Mouse (Mus musculus): Measurements from ENCODE around the gene Elmo2.

The Elmo2 gene

DNA sequence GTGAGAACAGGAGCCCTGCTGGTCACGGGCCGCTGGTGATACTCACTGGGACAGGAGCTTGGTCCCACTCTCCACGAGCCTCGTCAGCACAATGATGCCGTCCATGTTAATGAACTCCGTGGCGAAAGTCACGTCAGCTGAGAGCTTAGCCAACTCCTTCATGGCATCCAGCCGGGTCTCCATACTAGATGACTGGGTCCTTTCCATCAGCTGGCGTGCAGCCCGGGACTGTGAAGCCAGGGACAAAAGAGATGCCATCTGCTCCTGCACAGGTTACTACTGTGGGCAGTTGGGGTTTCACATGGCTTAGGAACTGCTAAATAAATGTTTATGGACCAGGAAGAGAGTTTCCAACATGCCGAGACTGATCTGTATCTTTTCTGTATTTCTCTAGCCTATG is 14.7 kb downstream of the Elmo2 start:
- H3K4me1 ChIP-seq (replicated peaks; ENCODE audit: low read depth, low read length): peaks cover 35% of the 10 kb centered on the region
- H3K9me3 ChIP-seq (ENCODE audit: low read length): no peaks in the 10 kb centered on the region
- H3K36me3 ChIP-seq (ENCODE audit: insufficient read depth, low read length): peaks cover 98% of the 10 kb centered on the region
- no peak overlapping the region for H3K4me3 ChIP-seq (replicated peaks; ENCODE audit: low read length)
- TF ChIP-seq POU5F1 (IDR thresholded peaks at IDR 0.05; ENCODE audit: borderline replicate concordance, low read length) (no peak), NANOG (IDR thresholded peaks at IDR 0.05; ENCODE audit: borderline replicate concordance, low read length) (no peak), CTCF (conservative IDR thresholded peaks at IDR 0.05; ENCODE audit: low read length) (no peak)
- H3K27me3 ChIP-seq (ENCODE audit: insufficient read depth, low read length): no peaks in the 10 kb centered on the region

DNA sequence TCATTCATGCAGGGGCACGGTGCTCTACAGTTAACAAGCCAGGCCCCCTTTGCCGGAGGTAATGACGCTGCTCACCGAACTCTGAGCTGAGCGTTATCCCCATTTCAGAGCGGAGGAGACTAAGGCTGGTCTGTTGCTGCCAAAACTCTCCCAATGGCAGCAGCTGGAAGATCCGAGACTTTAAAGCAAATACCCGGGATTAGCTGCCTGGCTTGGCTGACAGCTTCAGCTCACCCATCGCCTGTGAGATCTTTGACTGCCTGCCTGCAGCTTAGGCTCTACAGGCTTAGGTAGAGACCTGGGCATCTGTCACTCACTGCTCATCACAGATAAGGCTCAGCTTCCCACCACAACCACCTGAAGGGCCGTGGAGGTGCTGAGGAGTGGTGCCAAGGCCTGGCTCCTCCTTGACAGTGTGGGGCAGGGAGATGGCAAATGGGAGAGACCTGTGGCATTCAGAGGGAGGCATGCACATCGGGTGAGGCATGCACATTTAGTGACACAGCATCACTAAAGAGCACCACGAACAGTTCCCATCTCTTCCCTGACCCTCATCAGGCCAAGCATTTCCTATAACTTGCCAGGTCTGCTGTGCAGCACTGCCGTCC is 15.4 kb downstream of the Elmo2 start:
- H3K4me1 ChIP-seq (replicated peaks; ENCODE audit: low read depth, low read length): peaks cover 28% of the 10 kb centered on the region
- H3K9me3 ChIP-seq (ENCODE audit: low read length): no peaks in the 10 kb centered on the region
- no peak overlapping the region for H3K4me3 ChIP-seq (replicated peaks; ENCODE audit: low read length)
- H3K27me3 ChIP-seq (ENCODE audit: insufficient read depth, low read length): no peaks in the 10 kb centered on the region
- TF ChIP-seq NANOG (IDR thresholded peaks at IDR 0.05; ENCODE audit: borderline replicate concordance, low read length): no peak
- no peak for TF ChIP-seq CTCF (conservative IDR thresholded peaks at IDR 0.05; ENCODE audit: low read length)
- no peak for TF ChIP-seq POU5F1 (IDR thresholded peaks at IDR 0.05; ENCODE audit: borderline replicate concordance, low read length)
- peaks cover 97% of the 10 kb centered on the region for H3K36me3 ChIP-seq (ENCODE audit: insufficient read depth, low read length)

DNA sequence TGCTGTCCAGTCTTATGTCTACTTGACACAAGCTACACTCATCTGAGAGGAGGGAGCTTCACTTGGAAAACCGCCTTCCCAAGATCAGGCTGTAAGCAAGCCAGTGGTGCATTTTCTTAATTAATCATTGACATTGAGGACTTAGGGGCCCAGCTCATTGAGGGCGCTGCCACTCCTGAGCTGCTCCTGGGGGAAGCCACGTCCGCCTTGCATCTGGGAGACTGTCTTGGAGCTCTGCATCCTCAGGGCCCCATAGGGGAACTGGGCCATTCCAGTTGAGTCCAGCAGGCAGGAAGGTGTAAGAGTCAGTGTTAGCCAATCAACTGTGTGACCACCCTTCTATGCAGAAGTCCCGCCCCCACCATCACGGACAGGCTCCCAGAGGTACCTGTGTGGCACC is 18.5 kb downstream of the Elmo2 start:
- Histone ChIP-seq H3K27me3 (ENCODE audit: insufficient read depth, low read length) (no peaks in the 10 kb centered on the region), H3K4me1 (replicated peaks; ENCODE audit: low read depth, low read length) (peaks cover 19% of the 10 kb centered on the region), H3K36me3 (ENCODE audit: insufficient read depth, low read length) (peaks cover 95% of the 10 kb centered on the region), H3K4me3 (replicated peaks; ENCODE audit: low read length) (no peak overlapping the region), H3K9me3 (ENCODE audit: low read length) (no peaks in the 10 kb centered on the region)
- TF ChIP-seq CTCF (conservative IDR thresholded peaks at IDR 0.05; ENCODE audit: low read length) (no peak), POU5F1 (IDR thresholded peaks at IDR 0.05; ENCODE audit: borderline replicate concordance, low read length) (no peak), NANOG (IDR thresholded peaks at IDR 0.05; ENCODE audit: borderline replicate concordance, low read length) (no peak)

DNA sequence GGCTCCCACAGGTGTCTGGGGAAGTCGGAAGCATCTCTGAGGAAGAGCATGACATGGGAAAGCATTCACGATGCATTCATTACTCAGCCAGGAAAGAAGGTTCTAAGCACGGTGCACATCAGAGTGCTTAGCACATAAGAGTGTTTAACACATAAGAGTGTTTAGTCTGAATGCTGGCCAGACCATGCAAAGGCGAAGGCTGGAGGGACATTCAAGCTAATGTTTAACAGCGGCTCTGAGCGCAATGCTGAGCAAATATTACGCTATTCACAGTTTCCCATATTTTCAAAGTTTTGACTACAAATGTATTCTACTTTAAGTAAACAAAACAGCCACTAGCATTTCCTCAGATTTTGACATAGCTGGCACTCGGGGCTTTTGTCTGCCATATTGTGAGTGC is 20.8 kb downstream of the Elmo2 start:
- Histone ChIP-seq H3K27me3 (ENCODE audit: insufficient read depth, low read length) (no peaks in the 10 kb centered on the region), H3K4me1 (replicated peaks; ENCODE audit: low read depth, low read length) (peaks cover 16% of the 10 kb centered on the region), H3K36me3 (ENCODE audit: insufficient read depth, low read length) (peaks cover 94% of the 10 kb centered on the region), H3K9me3 (ENCODE audit: low read length) (no peaks in the 10 kb centered on the region), H3K4me3 (replicated peaks; ENCODE audit: low read length) (no peak overlapping the region)
- TF ChIP-seq CTCF (conservative IDR thresholded peaks at IDR 0.05; ENCODE audit: low read length) (no peak), NANOG (IDR thresholded peaks at IDR 0.05; ENCODE audit: borderline replicate concordance, low read length) (no peak), POU5F1 (IDR thresholded peaks at IDR 0.05; ENCODE audit: borderline replicate concordance, low read length) (no peak)

DNA sequence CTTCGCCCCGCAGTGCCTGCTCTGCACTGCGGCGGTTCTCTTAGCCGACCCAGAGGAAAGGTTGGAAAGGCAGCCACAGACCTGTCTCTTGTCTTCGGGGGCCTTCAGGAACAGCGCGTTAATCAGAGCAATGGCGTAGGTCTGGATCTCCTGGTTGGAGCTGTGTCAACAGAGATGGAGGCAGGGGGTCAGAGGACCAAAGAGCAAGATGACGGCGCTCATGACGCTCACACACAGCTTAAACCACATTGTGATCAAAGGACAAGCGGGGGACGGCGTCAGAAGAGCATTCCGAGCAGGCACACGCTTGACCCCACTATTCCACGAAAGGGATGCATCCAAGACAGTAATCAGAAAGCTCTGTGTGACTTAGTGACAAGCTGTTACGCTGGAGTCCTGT is 21.5 kb downstream of the Elmo2 start:
- Histone ChIP-seq H3K4me3 (replicated peaks; ENCODE audit: low read length) (no peak overlapping the region), H3K27me3 (ENCODE audit: insufficient read depth, low read length) (no peaks in the 10 kb centered on the region), H3K4me1 (replicated peaks; ENCODE audit: low read depth, low read length) (peaks cover 10% of the 10 kb centered on the region), H3K36me3 (ENCODE audit: insufficient read depth, low read length) (peaks cover 94% of the 10 kb centered on the region), H3K9me3 (ENCODE audit: low read length) (no peaks in the 10 kb centered on the region)
- no peak for TF ChIP-seq POU5F1 (IDR thresholded peaks at IDR 0.05; ENCODE audit: borderline replicate concordance, low read length)
- no peak for TF ChIP-seq CTCF (conservative IDR thresholded peaks at IDR 0.05; ENCODE audit: low read length)
- TF ChIP-seq NANOG (IDR thresholded peaks at IDR 0.05; ENCODE audit: borderline replicate concordance, low read length): no peak

DNA sequence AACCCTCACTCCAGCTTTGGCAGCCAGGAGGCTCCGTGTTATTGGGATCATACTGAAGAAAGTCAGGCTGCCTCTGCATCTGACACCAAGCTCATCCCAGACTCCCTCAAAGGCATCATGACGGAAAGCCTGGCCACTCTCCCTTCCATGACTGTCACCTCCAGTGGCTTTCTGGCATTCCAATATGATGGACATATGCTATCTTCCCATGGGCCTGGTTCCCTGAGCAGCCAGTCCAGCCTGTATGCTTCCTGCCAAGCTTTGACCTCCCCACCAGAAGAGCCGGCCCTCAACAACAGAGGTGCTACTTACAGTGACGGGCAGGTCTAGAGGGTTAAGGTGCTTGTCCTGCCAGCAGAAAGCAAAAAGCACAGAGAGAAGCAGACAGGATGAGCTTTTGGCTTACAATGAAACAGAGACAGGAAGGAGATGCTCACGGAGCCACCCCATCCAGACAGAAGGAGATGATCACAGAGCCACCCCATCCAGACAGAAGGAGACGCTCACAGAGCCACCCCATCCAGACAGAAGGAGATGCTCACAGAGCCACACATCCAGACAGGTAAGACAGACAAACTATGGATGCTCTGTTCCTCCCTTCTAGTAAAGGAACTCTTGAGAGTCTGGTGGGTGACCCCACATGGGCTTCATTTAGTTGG is 22.8 kb downstream of the Elmo2 start:
- no peak for TF ChIP-seq NANOG (IDR thresholded peaks at IDR 0.05; ENCODE audit: borderline replicate concordance, low read length)
- TF ChIP-seq POU5F1 (IDR thresholded peaks at IDR 0.05; ENCODE audit: borderline replicate concordance, low read length): no peak
- no peak for TF ChIP-seq CTCF (conservative IDR thresholded peaks at IDR 0.05; ENCODE audit: low read length)

DNA sequence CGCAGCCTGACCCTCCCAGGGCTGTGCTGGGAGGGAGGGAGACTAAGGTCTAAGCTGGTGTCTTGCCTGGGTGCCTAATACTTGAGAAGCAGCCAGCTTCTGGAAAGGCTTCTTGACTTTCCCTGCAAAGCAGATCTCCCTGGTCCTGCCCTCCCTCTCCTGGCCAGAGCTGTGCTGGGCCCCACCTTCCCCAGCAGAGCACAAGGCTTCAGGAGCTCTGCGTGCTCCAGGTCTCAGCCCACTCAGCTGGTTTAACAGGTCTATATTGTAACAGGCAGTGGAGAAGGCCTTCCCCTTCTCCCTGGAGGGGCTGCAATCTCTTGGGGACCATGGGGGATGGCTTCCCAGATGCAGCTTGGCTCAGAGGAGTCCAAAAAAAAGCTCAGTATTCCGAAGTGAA is 24.9 kb downstream of the Elmo2 start:
- H3K27me3 ChIP-seq (ENCODE audit: insufficient read depth, low read length): no peaks in the 10 kb centered on the region
- TF ChIP-seq POU5F1 (IDR thresholded peaks at IDR 0.05; ENCODE audit: borderline replicate concordance, low read length) (no peak), CTCF (conservative IDR thresholded peaks at IDR 0.05; ENCODE audit: low read length) (no peak), NANOG (IDR thresholded peaks at IDR 0.05; ENCODE audit: borderline replicate concordance, low read length) (no peak)
- no peaks in the 10 kb centered on the region for H3K4me1 ChIP-seq (replicated peaks; ENCODE audit: low read depth, low read length)
- peaks cover 93% of the 10 kb centered on the region for H3K36me3 ChIP-seq (ENCODE audit: insufficient read depth, low read length)
- no peak overlapping the region for H3K4me3 ChIP-seq (replicated peaks; ENCODE audit: low read length)
- H3K9me3 ChIP-seq (ENCODE audit: low read length): no peaks in the 10 kb centered on the region

More for the DNA sequence above, 22.8 kb downstream of the Elmo2 start:
- H3K4me1 ChIP-seq (replicated peaks; ENCODE audit: low read depth, low read length): no peaks in the 10 kb centered on the region
- no peak overlapping the region for H3K4me3 ChIP-seq (replicated peaks; ENCODE audit: low read length)
- no peaks in the 10 kb centered on the region for H3K9me3 ChIP-seq (ENCODE audit: low read length)
- H3K36me3 ChIP-seq (ENCODE audit: insufficient read depth, low read length): peaks cover 92% of the 10 kb centered on the region
- H3K27me3 ChIP-seq (ENCODE audit: insufficient read depth, low read length): no peaks in the 10 kb centered on the region

DNA sequence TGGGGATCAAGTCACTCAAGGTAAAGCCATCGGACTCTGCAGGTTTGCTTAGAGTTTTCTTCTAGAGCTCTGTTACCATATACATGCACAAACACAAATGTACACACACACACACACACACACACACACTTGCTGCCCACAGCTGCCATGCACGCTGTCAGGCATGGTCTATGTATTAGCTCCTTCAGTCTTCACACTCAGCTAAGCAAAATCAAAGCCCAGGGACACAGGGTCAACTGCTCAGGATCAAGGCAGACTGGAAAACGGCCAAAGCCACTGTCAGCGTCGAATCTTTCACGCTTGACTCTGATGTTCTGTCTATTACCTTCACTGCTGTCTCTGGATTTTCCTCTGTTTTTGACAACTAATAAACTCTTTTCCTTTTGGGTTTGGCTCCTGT is 25.4 kb downstream of the Elmo2 start:
- TF ChIP-seq CTCF (conservative IDR thresholded peaks at IDR 0.05; ENCODE audit: low read length) (no peak), POU5F1 (IDR thresholded peaks at IDR 0.05; ENCODE audit: borderline replicate concordance, low read length) (no peak), NANOG (IDR thresholded peaks at IDR 0.05; ENCODE audit: borderline replicate concordance, low read length) (no peak)
- Histone ChIP-seq H3K9me3 (ENCODE audit: low read length) (no peaks in the 10 kb centered on the region), H3K4me3 (replicated peaks; ENCODE audit: low read length) (no peak overlapping the region), H3K27me3 (ENCODE audit: insufficient read depth, low read length) (no peaks in the 10 kb centered on the region), H3K4me1 (replicated peaks; ENCODE audit: low read depth, low read length) (no peaks in the 10 kb centered on the region), H3K36me3 (ENCODE audit: insufficient read depth, low read length) (peaks cover 95% of the 10 kb centered on the region)

Measured in E14TG2a.4 (cell line).